Mouse (Mus musculus) myocyte (in vitro differentiated cells): ENCODE measurements around the gene Saxo1.

Source experiments
- E2F4 ChIP-seq: IDR thresholded peaks from one replicate; pipeline ENCODE4 v1.6.1; 2011; ENCODE audit warnings: mild to moderate bottlenecking, control low read depth, moderate library complexity; ENCODE audit not compliant: insufficient read depth
- MAX ChIP-seq: IDR thresholded peaks from one replicate; pipeline ENCODE4 v1.6.1; 2011; ENCODE audit warnings: low read depth, mild to moderate bottlenecking, control low read depth
- MYOD1 ChIP-seq, 3 experiments: IDR thresholded peaks; one replicate each; pipeline ENCODE4 v1.6.1; 2011; ENCODE audit warnings: control low read depth in 2 of 3, low read depth in 2 of 3, mild to moderate bottlenecking in 2 of 3, moderate library complexity in 1 of 3; ENCODE audit not compliant: insufficient read length in 2 of 3, control insufficient read depth in 1 of 3
- POLR2A ChIP-seq: IDR thresholded peaks from one replicate; pipeline ENCODE4 v1.6.1; 2011; ENCODE audit warnings: low read depth, mild to moderate bottlenecking, control low read depth, moderate library complexity; ENCODE audit not compliant: insufficient read length
- POLR2AphosphoS2 ChIP-seq: IDR thresholded peaks from one replicate; pipeline ENCODE4 v1.6.1; 2011; ENCODE audit warnings: low read depth, control low read depth; ENCODE audit not compliant: insufficient read length
- SRF ChIP-seq: IDR thresholded peaks from one replicate; pipeline ENCODE4 v1.6.1; 2011; ENCODE audit warnings: low read depth; ENCODE audit not compliant: control insufficient read depth, insufficient read length
- TCF3 ChIP-seq: IDR thresholded peaks from one replicate; pipeline ENCODE4 v1.6.1; 2011; ENCODE audit warnings: low read depth, control low read depth; ENCODE audit not compliant: insufficient read length

- TF ChIP-seq POLR2AphosphoS2 (no peak), SRF (no peak), POLR2A (no peak), E2F4 (no peak), MAX (no peak), TCF3 (no peak), MYOD1 (IDR thresholded peaks at IDR 0.05; ENCODE audit: control insufficient read depth in 1 of 3, insufficient read length in 2 of 3, low read depth in 2 of 3) (no peak)
Observed at GRCm38 (mm10) chr4:86576630-86577225, 18.6 kb upstream of the Saxo1 start.
